Mouse (Mus musculus) megakaryocyte, embryonic 14.5 days (primary cell): ENCODE results near the gene Dars. TPM values are rescaled to one million over a fixed set of nuclear protein-coding genes. Genes with fewer than 3 reads are reported as not detected.

Experiments used
- H3K27me3 ChIP-seq: replicated peaks from 2 replicates; pipeline ENCODE3; 2012; ENCODE audit warnings: inconsistent platforms
- H3K36me3 ChIP-seq: replicated peaks from 2 replicates; pipeline ENCODE3; 2012; ENCODE audit warnings: low read length, inconsistent platforms, mixed read lengths
- H3K4me1 ChIP-seq: 2 replicates; pipeline ENCODE4 v1.6.1; 2012; ENCODE audit warnings: inconsistent platforms
- H3K4me3 ChIP-seq: replicated peaks from 2 replicates; pipeline ENCODE3; 2012; ENCODE audit warnings: moderate library complexity, mild to moderate bottlenecking, inconsistent platforms
- H3K9me3 ChIP-seq: 2 replicates; pipeline ENCODE4 v1.6.1; 2012; ENCODE audit warnings: inconsistent platforms
- FLI1 ChIP-seq: IDR thresholded peaks from 2 replicates; pipeline ENCODE4 v1.6.1; 2012; ENCODE audit warnings: low read length, inconsistent platforms, mixed read lengths
- GATA1 ChIP-seq: IDR thresholded peaks from 3 replicates; pipeline ENCODE4 v1.6.1; 2012; ENCODE audit warnings: mixed read lengths, low read length, inconsistent platforms, borderline replicate concordance
- polyA plus RNA-seq: library from polyadenylated mRNA; stranded (reverse); fragments of >175 nt; gene quantifications from 2 replicates; pipeline ENCODE4 v1.2.3, GENCODE M21; 2012; ENCODE audit warnings: low replicate concordance; ENCODE audit not compliant: insufficient read depth

Dars gene
- polyA plus RNA-seq, 1 experiment = 132 TPM

DNA sequence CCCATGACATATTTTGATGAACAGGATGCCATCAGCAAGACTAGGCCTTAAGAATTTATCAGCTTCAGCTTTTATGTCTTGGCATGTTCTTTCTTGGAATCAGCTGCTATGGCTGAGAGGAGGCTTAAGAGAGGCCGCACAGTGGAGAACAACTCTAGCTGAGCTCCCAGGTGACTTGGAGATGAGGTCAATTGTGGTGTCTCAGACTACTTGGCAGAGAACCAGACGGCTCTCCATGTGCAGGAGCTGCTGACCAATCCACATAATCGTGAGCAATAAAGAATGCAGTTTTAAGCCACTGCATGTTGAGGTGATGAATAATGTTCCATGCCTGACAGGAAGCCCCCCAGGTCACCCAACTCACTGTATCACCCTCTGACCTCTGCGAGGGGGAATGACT, 18.4 kb upstream of the Dars start:
- H3K9me3 ChIP-seq = peaks cover 11% of the 10 kb centered on the region; the same call in 1 of the 2 replicates
- peaks cover 69% of the 10 kb centered on the region for H3K4me1 ChIP-seq
- TF ChIP-seq GATA1 (no peak), FLI1 (no peak)
- H3K27me3 ChIP-seq = no peaks in the 10 kb centered on the region
- peaks cover 11% of the 10 kb centered on the region for H3K36me3 ChIP-seq
- no peak overlapping the region for H3K4me3 ChIP-seq

DNA sequence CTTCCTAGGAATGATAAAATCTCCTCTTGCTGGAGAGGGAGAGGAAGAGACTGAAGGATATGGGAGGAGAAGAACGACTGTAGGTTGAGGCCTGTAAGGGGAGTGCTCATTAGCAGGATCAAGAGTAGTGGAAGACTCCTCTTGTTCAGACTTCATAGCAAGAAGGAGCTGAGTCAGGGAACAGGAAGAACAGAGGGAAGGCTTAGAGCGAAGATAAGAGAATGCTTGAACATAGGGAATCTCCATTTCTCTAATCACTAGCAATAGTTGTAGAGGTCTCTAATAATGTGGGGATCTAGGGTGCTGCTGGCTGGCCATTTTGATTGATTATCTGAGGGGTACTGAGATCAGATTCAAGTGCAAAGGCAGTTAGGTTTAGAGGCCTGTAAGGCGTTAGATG, 7.8 kb upstream of the Dars start:
- Histone ChIP-seq H3K4me3 (peak overlapping the region; percentile 66), H3K4me1 (peaks cover 64% of the 10 kb centered on the region), H3K36me3 (peaks cover 6% of the 10 kb centered on the region), H3K9me3 (peaks cover 3% of the 10 kb centered on the region; the same call in 1 of the 2 replicates), H3K27me3 (no peaks in the 10 kb centered on the region)
- TF ChIP-seq GATA1 (peak; percentile 61; the same call in 1 of the 3 replicates), FLI1 (no peak)

DNA sequence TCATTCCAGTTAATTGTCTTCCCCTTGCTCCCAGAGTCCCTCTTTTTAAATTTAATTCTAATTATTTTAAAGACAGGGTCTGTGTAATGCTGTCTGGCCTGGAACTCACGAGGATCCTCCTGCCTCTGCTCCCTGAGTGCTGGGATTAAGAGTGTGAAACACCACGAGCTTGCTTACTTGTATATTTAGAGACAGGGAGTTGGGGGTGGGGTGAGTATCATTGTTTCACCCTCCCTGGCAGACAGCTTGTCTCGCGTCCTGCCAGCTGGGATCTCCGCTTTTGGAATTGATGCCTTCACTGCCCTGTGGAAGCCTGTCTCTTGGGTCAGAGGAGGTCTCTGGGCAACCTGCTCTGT, 343 bp upstream of the Dars start:
- H3K9me3 ChIP-seq = no peaks in the 10 kb centered on the region
- H3K27me3 ChIP-seq = no peaks in the 10 kb centered on the region
- peaks cover 18% of the 10 kb centered on the region for H3K36me3 ChIP-seq
- peak overlapping the region; percentile 97 for H3K4me3 ChIP-seq
- peaks cover 73% of the 10 kb centered on the region for H3K4me1 ChIP-seq
- TF ChIP-seq GATA1 (no peak), FLI1 (no peak)

DNA sequence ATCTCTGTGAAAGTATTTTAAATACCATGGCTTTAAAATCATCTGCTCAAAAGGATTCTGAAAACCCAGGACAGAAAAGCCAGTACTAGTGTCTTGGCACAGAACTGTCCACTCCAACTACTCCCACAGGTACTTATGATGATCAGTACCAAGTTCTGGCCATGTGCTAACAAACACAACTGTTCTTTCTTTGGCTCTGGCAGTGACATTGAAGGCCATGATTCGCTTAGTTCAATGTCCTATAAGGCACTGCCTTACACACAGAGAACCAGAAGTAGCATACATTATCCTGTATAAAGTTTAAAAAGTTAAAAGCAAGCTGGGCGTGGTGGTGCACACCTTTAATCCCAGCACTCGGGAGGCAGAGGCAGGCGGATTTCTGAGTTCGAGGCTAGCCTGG, 6.0 kb downstream of the Dars start:
- H3K4me1 ChIP-seq = peaks cover 52% of the 10 kb centered on the region
- TF ChIP-seq GATA1 (no peak), FLI1 (no peak)
- no peaks in the 10 kb centered on the region for H3K9me3 ChIP-seq
- H3K4me3 ChIP-seq = no peak overlapping the region
- no peaks in the 10 kb centered on the region for H3K27me3 ChIP-seq
- peaks cover 56% of the 10 kb centered on the region for H3K36me3 ChIP-seq

DNA sequence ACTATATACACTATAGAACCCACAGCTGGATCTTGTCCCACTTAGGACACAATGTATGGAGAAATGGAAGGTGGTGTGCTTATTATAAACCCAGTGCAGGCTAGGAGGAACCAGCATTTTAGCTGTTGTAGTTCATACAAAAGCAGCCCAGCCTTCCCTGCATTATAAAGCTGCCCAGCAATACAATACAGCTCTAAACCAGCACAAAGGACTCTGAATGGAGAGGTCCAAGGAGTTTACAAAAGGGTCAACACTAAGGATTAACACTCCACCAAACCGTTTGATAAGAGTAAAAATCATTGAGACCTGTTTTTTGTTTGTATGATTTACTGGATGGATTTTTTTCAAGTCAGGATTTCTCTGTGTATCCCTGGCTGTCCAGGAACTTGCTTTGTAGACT, 10.3 kb downstream of the Dars start:
- no peak for TF ChIP-seq FLI1
- TF ChIP-seq GATA1 = no peak
- no peaks in the 10 kb centered on the region for H3K27me3 ChIP-seq
- H3K4me3 ChIP-seq = no peak overlapping the region
- peaks cover 74% of the 10 kb centered on the region for H3K36me3 ChIP-seq
- peaks cover 47% of the 10 kb centered on the region for H3K4me1 ChIP-seq
- H3K9me3 ChIP-seq = no peaks in the 10 kb centered on the region

DNA sequence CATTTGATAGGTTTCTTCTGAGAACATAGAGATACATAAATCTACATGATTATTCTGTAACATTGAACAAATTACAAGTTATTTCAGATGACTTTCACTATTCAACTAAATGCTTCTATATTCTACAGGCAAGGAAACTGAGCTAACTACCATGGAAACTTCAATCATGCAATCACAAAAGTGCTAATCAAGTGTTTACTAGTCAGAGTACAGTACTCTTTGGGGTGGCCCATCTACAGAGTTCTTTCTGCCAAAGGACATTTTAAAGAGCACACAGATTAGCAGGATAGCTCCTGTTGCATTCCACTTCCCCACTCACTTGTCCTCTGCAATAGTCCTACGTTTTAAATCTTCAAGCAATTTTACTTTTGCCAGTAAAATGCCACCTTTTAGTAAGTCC, 11.5 kb downstream of the Dars start:
- H3K36me3 ChIP-seq = peaks cover 80% of the 10 kb centered on the region
- no peaks in the 10 kb centered on the region for H3K27me3 ChIP-seq
- no peak overlapping the region for H3K4me3 ChIP-seq
- H3K4me1 ChIP-seq = peaks cover 46% of the 10 kb centered on the region
- no peak for TF ChIP-seq FLI1
- TF ChIP-seq GATA1 = no peak
- H3K9me3 ChIP-seq = no peaks in the 10 kb centered on the region

DNA sequence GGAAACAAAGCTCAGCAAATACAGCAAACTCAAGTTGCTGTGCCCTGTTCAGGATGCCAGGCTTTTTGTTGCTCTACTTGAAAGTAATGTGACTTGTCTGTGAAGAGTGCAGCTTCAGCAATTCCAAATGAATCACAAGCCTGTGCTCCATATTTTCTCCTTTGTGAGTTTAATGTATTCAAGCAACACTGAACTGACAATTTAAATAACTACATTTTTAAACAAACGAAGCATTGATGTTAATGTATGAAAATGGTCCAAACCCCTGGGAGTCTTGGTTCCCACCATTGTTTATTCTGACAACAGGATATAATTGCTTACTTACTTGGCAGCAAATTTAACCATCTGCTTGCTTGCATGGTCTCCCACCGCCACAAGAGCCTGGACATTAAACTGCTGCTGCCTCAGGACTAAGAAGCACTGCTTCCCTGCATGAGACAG, 12.1 kb downstream of the Dars start:
- Histone ChIP-seq H3K36me3 (peaks cover 81% of the 10 kb centered on the region), H3K4me1 (peaks cover 43% of the 10 kb centered on the region), H3K9me3 (no peaks in the 10 kb centered on the region), H3K27me3 (no peaks in the 10 kb centered on the region), H3K4me3 (no peak overlapping the region)
- no peak for TF ChIP-seq FLI1
- TF ChIP-seq GATA1 = no peak

DNA sequence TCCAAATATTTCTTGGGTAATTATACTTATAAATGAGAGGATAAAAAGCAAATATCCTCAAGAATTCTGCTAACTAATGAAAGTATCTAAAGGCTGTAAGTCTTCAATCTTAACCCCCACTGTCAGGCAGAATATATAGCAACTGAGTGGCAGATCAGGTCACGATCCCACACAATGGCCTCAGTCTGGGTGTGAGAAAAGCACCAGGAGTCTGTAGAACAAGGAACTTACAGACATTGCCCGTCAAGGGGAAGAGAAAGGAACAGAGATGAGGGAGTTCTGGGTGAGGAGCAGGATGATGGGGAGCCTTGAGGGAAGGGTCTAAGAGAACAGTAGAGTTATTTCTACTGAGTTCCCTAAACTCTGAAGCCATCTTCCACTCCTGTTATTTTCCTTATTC, 16.2 kb downstream of the Dars start:
- H3K4me1 ChIP-seq = peaks cover 37% of the 10 kb centered on the region
- no peaks in the 10 kb centered on the region for H3K27me3 ChIP-seq
- no peak overlapping the region for H3K4me3 ChIP-seq
- peaks cover 95% of the 10 kb centered on the region for H3K36me3 ChIP-seq
- TF ChIP-seq FLI1 = no peak
- TF ChIP-seq GATA1 = no peak
- H3K9me3 ChIP-seq = no peaks in the 10 kb centered on the region

DNA sequence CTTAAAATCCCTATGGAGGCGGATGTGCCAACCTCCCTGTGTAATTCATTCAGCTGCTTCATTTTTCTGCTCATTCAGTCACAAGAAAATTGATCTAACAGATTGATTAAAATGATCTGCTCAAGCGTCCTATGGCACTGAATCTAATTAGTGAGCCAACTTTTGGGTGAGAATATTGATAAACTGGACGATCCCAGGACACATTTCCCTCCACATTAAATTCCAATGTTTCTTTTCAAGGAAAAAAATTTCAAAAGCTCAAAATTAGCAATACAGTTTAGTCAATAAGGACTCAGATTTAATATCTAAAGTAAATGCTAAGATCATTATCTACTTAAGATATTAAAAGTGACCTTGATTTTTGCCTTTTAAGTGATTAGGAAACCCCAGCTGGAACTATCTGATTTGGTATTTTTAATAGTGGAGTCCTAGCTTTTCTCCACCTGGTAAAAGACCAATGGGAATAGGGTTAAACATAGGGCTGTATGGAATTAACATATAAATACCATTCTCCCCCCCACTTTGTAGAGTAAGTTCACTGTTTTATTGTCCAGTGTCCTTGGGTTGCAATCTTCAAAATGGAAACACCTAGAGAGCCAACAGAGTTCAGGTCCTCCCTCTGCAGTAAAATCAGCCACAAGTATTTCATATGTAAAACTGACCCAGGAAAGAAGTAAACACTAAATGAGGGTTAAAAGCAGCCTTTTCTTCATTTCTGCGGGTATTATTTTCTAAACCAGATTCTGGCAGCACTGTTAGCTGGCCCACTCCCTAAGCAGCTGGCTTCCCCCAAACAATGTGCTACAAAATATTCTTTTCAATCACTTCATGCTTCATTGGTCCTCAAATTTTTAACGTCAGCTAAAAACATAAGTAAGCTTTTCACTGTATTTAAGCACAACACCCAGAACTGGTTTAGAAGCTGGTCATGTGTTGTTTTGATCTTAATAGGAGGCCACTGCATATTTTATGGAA, 16.9 kb downstream of the Dars start:
- no peaks in the 10 kb centered on the region for H3K27me3 ChIP-seq
- no peak for TF ChIP-seq GATA1
- TF ChIP-seq FLI1 = no peak
- H3K4me1 ChIP-seq = peaks cover 32% of the 10 kb centered on the region
- H3K36me3 ChIP-seq = peaks cover 95% of the 10 kb centered on the region
- no peaks in the 10 kb centered on the region for H3K9me3 ChIP-seq
- H3K4me3 ChIP-seq = no peak overlapping the region

DNA sequence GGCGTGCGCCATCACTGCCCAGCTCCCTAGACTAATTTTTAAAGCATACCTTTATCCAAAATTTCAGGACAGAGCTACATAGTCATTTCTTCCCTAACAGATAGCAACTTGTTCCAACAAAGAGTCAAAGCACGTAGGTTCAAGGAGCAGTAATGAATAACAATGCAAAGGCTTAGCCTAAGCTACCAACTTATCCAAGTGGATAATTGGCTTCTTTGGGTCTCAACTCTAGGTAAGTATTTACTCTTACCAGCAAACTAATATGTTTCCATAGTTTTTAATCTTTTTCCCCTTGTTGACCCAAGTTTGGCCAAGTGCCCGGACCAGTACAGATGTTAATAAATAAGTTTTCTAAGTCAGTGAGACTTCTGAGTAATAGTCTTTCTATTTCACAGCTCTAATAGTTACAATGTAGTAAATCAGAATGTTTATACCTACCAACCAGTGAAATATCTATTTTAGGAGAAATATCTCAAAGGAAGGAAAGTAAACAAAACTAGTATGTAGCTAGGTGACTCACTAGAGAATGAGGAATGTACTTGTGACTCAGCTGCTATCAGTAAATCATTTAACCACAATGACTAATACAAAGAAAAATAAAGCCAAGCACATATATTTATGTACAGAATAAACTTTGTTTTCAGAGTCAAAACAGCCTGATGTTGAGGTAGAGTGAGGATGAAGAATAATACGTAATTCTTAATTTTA, 18.3 kb downstream of the Dars start:
- Histone ChIP-seq H3K27me3 (no peaks in the 10 kb centered on the region), H3K4me3 (no peak overlapping the region), H3K36me3 (peaks cover 93% of the 10 kb centered on the region), H3K4me1 (peaks cover 24% of the 10 kb centered on the region; the same call in 1 of the 2 replicates), H3K9me3 (no peaks in the 10 kb centered on the region)
- TF ChIP-seq GATA1 = no peak
- TF ChIP-seq FLI1 = no peak
